Mouse (Mus musculus) cerebellum, adult 2 months (tissue): ENCODE results near the gene Cers3. TPM values are rescaled to one million over a fixed set of nuclear protein-coding genes. Genes with fewer than 3 reads are reported as not detected.

Source experiments
- DNase-seq, 2 experiments: peaks; one replicate each; pipeline ENCODE4 v3.0.0; 2021
- H3K27ac ChIP-seq: fragments of 200-500 bp; 2 replicates; pipeline ENCODE4 v1.5.1; 2012; ENCODE audit warnings: low read length, control low read depth, inconsistent platforms; ENCODE audit not compliant: insufficient read depth
- H3K27me3 ChIP-seq: fragments of 200-500 bp; 2 replicates; pipeline ENCODE4 v1.6.1; 2012; ENCODE audit warnings: inconsistent platforms, mild to moderate bottlenecking, low read length, moderate library complexity; ENCODE audit not compliant: control insufficient read depth, insufficient read depth
- H3K4me1 ChIP-seq: fragments of 200-500 bp; 2 replicates; pipeline ENCODE4 v1.6.1; 2011; ENCODE audit warnings: low read length; ENCODE audit not compliant: control insufficient read depth, insufficient read depth
- H3K4me3 ChIP-seq: fragments of 200-500 bp; replicated peaks from 2 replicates; pipeline ENCODE3; 2011; ENCODE audit warnings: mild to moderate bottlenecking, low read depth, low read length, control low read depth; ENCODE audit not compliant: insufficient read depth
- CTCF ChIP-seq: fragments of 200-500 bp; IDR thresholded peaks from 2 replicates; pipeline ENCODE4 v1.5.1; 2011; ENCODE audit warnings: low read depth, mild to moderate bottlenecking, control low read depth, low read length, moderate library complexity, borderline replicate concordance; ENCODE audit not compliant: insufficient read depth
- POLR2A ChIP-seq: fragments of 200-500 bp; IDR thresholded peaks from 2 replicates; pipeline ENCODE4 v1.6.1; 2011; ENCODE audit warnings: low read length, control low read depth, borderline replicate concordance; ENCODE audit not compliant: insufficient read depth
- WGBS: fragments of 180-500 bp; shearing (Covaris S2); methylation state at CpG from one replicate; pipeline ENCODE4 v1.1.7; 2018; 5-methylcytosine and 5-hydroxymethylcytosine counted together
- polyA plus RNA-seq: library from polyadenylated mRNA; depleted of rRNA; stranded (reverse); fragments of >200 nt; gene quantifications from 2 replicates; pipeline ENCODE4 v1.2.3, GENCODE M21; 2012

Gene Cers3
- polyA plus RNA-seq, 1 experiment = 0.20 TPM

DNA sequence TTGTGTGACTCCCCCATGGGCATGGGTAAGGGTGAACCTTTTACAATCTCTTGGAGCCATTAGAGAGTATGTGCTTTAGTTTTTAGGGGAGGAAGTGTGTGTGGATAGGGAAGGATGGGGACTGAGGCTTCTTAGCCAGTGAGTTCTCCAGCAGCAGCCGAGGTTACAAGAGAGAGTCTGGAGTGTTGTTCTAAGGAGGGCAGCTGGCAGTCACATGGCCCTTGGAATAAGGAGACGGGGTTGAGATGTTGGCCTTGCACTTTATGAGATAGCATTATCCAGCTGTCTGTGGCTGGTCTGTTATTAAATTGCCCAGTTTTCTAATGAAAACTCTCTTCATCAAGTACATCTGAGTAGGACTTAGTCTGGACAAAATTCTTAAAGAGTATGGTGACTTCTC, 100.5 kb downstream of the Cers3 start:
- no peak overlapping the region for H3K4me3 ChIP-seq
- TF ChIP-seq CTCF = no peak
- no peak for TF ChIP-seq POLR2A
- H3K27me3 ChIP-seq = peaks cover 2% of the 10 kb centered on the region; the same call in 1 of the 2 replicates
- WGBS = 89% methylated on average over 2 of the region's 2 CpGs
- no peak overlapping the region for H3K27ac ChIP-seq
- H3K4me1 ChIP-seq = peaks cover 3% of the 10 kb centered on the region; the same call in 1 of the 2 replicates
- no peak for DNase-seq

DNA sequence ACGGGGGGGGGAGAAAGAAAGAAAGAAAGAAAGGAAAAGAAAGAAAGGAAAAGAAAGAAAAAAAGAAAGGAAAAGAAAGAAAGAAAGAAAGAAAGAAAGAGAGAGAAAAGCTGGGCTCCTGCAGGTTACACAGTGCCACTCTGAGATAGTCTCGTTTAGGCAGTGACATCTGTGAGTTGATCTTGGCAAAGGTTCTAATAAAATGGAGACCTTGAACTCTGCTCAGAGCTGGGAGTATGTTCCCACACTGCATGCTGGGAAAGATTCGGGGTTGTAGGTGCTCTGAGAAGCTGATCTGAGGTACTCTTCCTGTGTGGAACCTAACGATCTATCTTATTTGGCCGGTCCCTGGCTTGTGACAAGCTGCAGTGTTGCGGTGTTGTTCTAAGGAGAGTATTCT, 103.3 kb downstream of the Cers3 start:
- H3K27ac ChIP-seq = no peak overlapping the region
- no peak for DNase-seq
- WGBS = 85% methylated on average over 6 of the region's 6 CpGs
- TF ChIP-seq POLR2A = no peak
- TF ChIP-seq CTCF = no peak
- H3K4me3 ChIP-seq = no peak overlapping the region
- H3K27me3 ChIP-seq = peaks cover 2% of the 10 kb centered on the region; the same call in 1 of the 2 replicates
- no peaks in the 10 kb centered on the region for H3K4me1 ChIP-seq

DNA sequence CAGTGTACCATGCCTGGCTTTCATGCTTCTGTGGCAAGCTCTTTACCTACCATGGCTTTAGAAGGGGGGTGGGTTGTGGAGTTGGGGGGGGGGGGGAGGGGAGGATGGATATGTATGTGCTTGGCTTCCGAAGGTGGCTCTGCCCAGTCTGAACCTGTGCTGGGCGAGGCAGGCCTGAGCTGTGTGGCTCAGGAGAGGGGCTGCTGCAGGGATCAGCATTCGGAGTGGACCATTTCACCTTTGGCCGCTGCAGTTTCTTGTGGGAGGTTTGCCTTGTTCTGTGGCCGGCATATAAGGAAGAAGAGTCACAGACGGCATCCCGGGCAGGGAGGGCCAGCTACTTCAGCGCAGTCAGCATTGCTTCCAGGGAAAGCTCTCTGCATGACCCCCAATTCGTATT, 104.0 kb downstream of the Cers3 start:
- TF ChIP-seq CTCF (no peak), POLR2A (no peak)
- no peak for DNase-seq
- Histone ChIP-seq H3K27me3 (no peaks in the 10 kb centered on the region), H3K4me1 (no peaks in the 10 kb centered on the region), H3K27ac (no peak overlapping the region), H3K4me3 (no peak overlapping the region)
- WGBS = 94% methylated on average over 9 of the region's 9 CpGs

DNA sequence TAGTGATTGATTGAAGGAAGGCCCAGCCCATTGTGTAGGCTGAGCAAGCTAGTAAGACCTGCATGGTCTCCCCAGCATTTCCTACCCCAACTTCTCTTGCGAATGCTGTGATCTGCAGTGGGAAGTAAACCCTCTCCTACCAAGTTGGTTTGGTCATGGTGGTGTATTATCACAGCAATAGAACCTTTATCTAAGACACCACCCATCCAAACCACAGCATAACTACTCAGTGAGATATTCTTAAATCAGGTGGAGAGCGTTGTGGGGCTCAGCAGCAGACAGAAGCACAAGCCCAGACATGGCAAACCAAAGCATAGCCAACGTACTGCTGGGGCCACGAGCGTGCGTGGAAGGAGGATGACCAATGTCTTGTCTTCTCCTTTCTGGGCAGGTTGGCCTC, 106.0 kb downstream of the Cers3 start:
- Histone ChIP-seq H3K27ac (no peak overlapping the region), H3K27me3 (no peaks in the 10 kb centered on the region), H3K4me3 (no peak overlapping the region), H3K4me1 (no peaks in the 10 kb centered on the region)
- WGBS = 97% methylated on average over 6 of the region's 6 CpGs
- DNase-seq = no peak
- no peak for TF ChIP-seq CTCF
- TF ChIP-seq POLR2A = no peak

DNA sequence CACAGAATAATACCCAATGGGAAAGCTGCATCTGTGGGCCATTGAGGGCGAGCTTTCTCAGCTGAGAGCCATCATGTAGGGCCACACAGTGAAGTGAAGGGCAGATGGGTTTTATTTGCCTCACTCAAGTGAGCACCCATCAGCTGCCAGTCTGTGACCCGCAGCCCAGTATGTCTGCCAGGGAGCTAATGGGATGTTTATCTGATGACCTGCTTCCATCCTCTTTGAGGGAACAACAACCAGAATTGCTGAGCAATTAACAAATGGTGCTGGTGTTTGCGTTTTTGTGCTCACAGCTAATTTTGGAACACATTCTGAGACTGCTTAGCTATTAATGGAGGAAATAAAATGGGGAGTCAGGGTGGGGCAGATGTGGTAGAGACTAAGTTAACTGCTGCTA, 108.9 kb downstream of the Cers3 start:
- no peak for DNase-seq
- Histone ChIP-seq H3K27me3 (no peaks in the 10 kb centered on the region; the same call in 1 of the 2 replicates), H3K27ac (no peak overlapping the region), H3K4me3 (no peak overlapping the region), H3K4me1 (no peaks in the 10 kb centered on the region)
- TF ChIP-seq CTCF = no peak
- TF ChIP-seq POLR2A = no peak
- WGBS = 78% methylated on average over 3 of the region's 3 CpGs

GRCm38 (mm10) chr7:66857610-66858009, 114.3 kb downstream of the Cers3 start:
- H3K4me1 ChIP-seq = no peaks in the 10 kb centered on the region
- DNase-seq = no peak
- TF ChIP-seq POLR2A = no peak
- TF ChIP-seq CTCF = no peak
- H3K27me3 ChIP-seq = no peaks in the 10 kb centered on the region; the same call in 1 of the 2 replicates
- WGBS = 40% methylated on average over 1 of the region's 1 CpGs
- no peak overlapping the region for H3K27ac ChIP-seq
- no peak overlapping the region for H3K4me3 ChIP-seq

- H3K27ac ChIP-seq = no peak overlapping the region
- WGBS = 83% methylated on average over 12 of the region's 12 CpGs
- H3K4me3 ChIP-seq = no peak overlapping the region
- TF ChIP-seq POLR2A (no peak), CTCF (no peak)
- H3K27me3 ChIP-seq = no peaks in the 10 kb centered on the region; the same call in 1 of the 2 replicates
- DNase-seq = no peak
- no peaks in the 10 kb centered on the region for H3K4me1 ChIP-seq
These were observed 115.2 kb downstream of the Cers3 start for GRCm38 (mm10) chr7:66858247-66859075.

- TF ChIP-seq POLR2A = no peak
- Histone ChIP-seq H3K27ac (no peak overlapping the region), H3K27me3 (no peaks in the 10 kb centered on the region; the same call in 1 of the 2 replicates), H3K4me3 (no peak overlapping the region), H3K4me1 (no peaks in the 10 kb centered on the region)
- no peak for DNase-seq
- 26% methylated on average over 5 of the region's 5 CpGs for WGBS
These were observed 115.9 kb downstream of the Cers3 start for GRCm38 (mm10) chr7:66859220-66859619.
